Mouse (Mus musculus) spleen, adult 2 months (tissue): ENCODE measurements around the gene Tnni3. TPM values are rescaled to one million over a fixed set of nuclear protein-coding genes. Genes with fewer than 3 reads are reported as not detected.
"Not testable (repeated sequence)": the region's sequence is repeated elsewhere in the genome, so short reads cannot be mapped to it uniquely, and the experiment has no call there.

ENCODE experiments used
- DNase-seq, 2 experiments: peaks; one replicate each; pipeline versions ENCODE4 v3.0.0 to v3.0.0-alpha.2; 2012 to 2021; ENCODE audit warnings: low spot score in 2 of 2, low read depth in 1 of 2
- H3K27ac ChIP-seq: fragments of 200-500 bp; 2 replicates; pipeline ENCODE4 v1.5.1; 2012; ENCODE audit warnings: low read length, inconsistent platforms; ENCODE audit not compliant: insufficient read depth
- H3K27me3 ChIP-seq: fragments of 200-500 bp; 2 replicates; pipeline ENCODE4 v1.6.1; 2012; ENCODE audit warnings: mild to moderate bottlenecking, moderate library complexity, low read length, inconsistent platforms; ENCODE audit not compliant: control insufficient read depth, insufficient read depth
- H3K36me3 ChIP-seq: fragments of 200-500 bp; 2 replicates; pipeline ENCODE4 v1.6.1; 2012; ENCODE audit warnings: mild to moderate bottlenecking, low read length, inconsistent platforms; ENCODE audit not compliant: control insufficient read depth, insufficient read depth
- H3K4me1 ChIP-seq: fragments of 200-500 bp; 2 replicates; pipeline ENCODE4 v1.6.1; 2011; ENCODE audit warnings: inconsistent platforms; ENCODE audit not compliant: control insufficient read depth, insufficient read depth, insufficient read length
- H3K4me3 ChIP-seq: fragments of 200-500 bp; 2 replicates; pipeline ENCODE4 v1.5.1; 2011; ENCODE audit warnings: mild to moderate bottlenecking, inconsistent platforms; ENCODE audit not compliant: insufficient read depth, insufficient read length; ENCODE audit errors: extremely low read depth
- CTCF ChIP-seq: fragments of 200-500 bp; IDR thresholded peaks from 2 replicates; pipeline ENCODE4 v1.5.1; 2011; ENCODE audit warnings: mild to moderate bottlenecking, inconsistent platforms; ENCODE audit not compliant: insufficient read depth, insufficient read length, insufficient replicate concordance; ENCODE audit errors: extremely low read depth
- POLR2A ChIP-seq: fragments of 200-500 bp; IDR thresholded peaks from 2 replicates; pipeline ENCODE4 v1.6.1; 2011; ENCODE audit warnings: low read depth, low read length, inconsistent platforms
- WGBS: fragments of 180-500 bp; shearing (Covaris S2); methylation state at CpG from one replicate; pipeline ENCODE4 v1.1.7; 2018; 5-methylcytosine and 5-hydroxymethylcytosine counted together
- polyA plus RNA-seq: library from polyadenylated mRNA; depleted of rRNA; stranded (reverse); fragments of >200 nt; gene quantifications from 2 replicates; pipeline ENCODE4 v1.2.3, GENCODE M21; 2012; rRNA removed

Gene Tnni3
- polyA plus RNA-seq: 5.3 and 5.5 TPM in 2 replicates

- 64% methylated on average over 15 of the region's 15 CpGs for WGBS
- DNase-seq: peak; percentile 26 to 49
- TF ChIP-seq CTCF: peak; percentile 66; the same call in 1 of the 2 replicates
- not testable (repeated sequence) for H3K27me3 ChIP-seq, H3K4me3 ChIP-seq, H3K36me3 ChIP-seq, H3K27ac ChIP-seq, H3K4me1 ChIP-seq
These were observed at the start of gene Tnni3 for GRCm38 (mm10) chr7:4524212-4524922. Gene Tnni3, minus strand, starts transcription at chr7:4524229.

- H3K4me1 ChIP-seq, H3K36me3 ChIP-seq, H3K4me3 ChIP-seq, H3K27ac ChIP-seq, H3K27me3 ChIP-seq, DNase-seq: not testable (repeated sequence)
- 24% methylated on average over 2 of the region's 2 CpGs for WGBS
These were observed 48.3 kb upstream of the Tnni3 start for GRCm38 (mm10) chr7:4572361-4572760.

- TF ChIP-seq POLR2A: no peak
- Histone ChIP-seq H3K27me3 (no peaks in the 10 kb centered on the region), H3K4me3 (no peak overlapping the region), H3K4me1 (no peaks in the 10 kb centered on the region), H3K36me3 (no peaks in the 10 kb centered on the region), H3K27ac (no peak overlapping the region)
- 87% methylated on average over 3 of the region's 3 CpGs for WGBS
- no peak for DNase-seq
These were observed 38.6 kb upstream of the Tnni3 start for GRCm38 (mm10) chr7:4562660-4563059.

- no peak for DNase-seq
- H3K27ac ChIP-seq: no peak overlapping the region
- TF ChIP-seq POLR2A (no peak), CTCF (no peak)
- H3K36me3 ChIP-seq: no peaks in the 10 kb centered on the region
- H3K4me3 ChIP-seq: no peak overlapping the region
- no peaks in the 10 kb centered on the region for H3K27me3 ChIP-seq
- 71% methylated on average over 6 of the region's 6 CpGs for WGBS
- H3K4me1 ChIP-seq: no peaks in the 10 kb centered on the region
These were observed 33.1 kb upstream of the Tnni3 start for GRCm38 (mm10) chr7:4557167-4557560.

GRCm38 (mm10) chr7:4556256-4557166, 32.5 kb upstream of the Tnni3 start:
- WGBS: 21% methylated on average over 15 of the region's 15 CpGs
- Histone ChIP-seq H3K4me3 (no peak overlapping the region), H3K36me3 (no peaks in the 10 kb centered on the region), H3K27ac (no peak overlapping the region), H3K4me1 (no peaks in the 10 kb centered on the region), H3K27me3 (no peaks in the 10 kb centered on the region)
- TF ChIP-seq POLR2A (no peak), CTCF (peak; percentile 96; the same call in 1 of the 2 replicates)
- peak; percentile 65 to 72 for DNase-seq

- 7% methylated on average over 33 of the region's 33 CpGs for WGBS
- no peak within 1 kb of the TSS for H3K27ac ChIP-seq
- H3K27me3 ChIP-seq: no peaks in the 10 kb centered on the region
- no peaks in the 10 kb centered on the region for H3K36me3 ChIP-seq
- no peak for DNase-seq
- TF ChIP-seq CTCF (no peak), POLR2A (no peak)
- H3K4me1 ChIP-seq: no peaks in the 10 kb centered on the region; the same call in 1 of the 2 replicates
- no peak within 1 kb of the TSS; the same call in 1 of the 2 replicates for H3K4me3 ChIP-seq
These were observed 23.2 kb upstream of the Tnni3 start, which contains the start of gene Syt5 for GRCm38 (mm10) chr7:4547221-4547641. Gene Syt5, minus strand, starts transcription at chr7:4547541.
